Mouse (Mus musculus): Measurements from ENCODE around the gene C1ql2. TPM values are rescaled to one million over a fixed set of nuclear protein-coding genes. Genes with fewer than 3 reads are reported as not detected.

Gene C1ql2
- polyA plus RNA-seq, 2 experiments = 0.03 TPM; not detected in 1

DNA sequence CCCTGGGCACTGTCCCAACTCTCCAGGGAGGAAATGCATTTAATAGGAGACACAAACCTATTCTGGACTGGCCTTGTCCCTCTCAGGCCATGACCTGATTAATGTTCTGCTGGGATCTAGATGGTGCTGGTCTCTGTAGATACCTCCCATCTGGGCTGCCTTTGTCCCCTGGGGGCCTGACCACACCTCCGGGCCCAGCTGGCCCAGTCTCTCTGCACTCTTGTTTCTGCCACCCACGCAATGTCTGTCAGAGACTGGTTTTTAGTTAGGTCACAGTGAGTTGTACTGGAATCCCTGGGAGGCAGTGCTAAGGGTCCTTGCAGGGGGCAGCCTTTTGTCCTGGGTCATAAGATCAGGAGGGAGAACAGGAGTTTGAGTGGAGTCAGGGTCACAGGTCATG lies 34.5 kb downstream of the C1ql2 start:
- Histone ChIP-seq H3K36me3 (ENCODE audit: control insufficient read depth, insufficient read depth, low read length) (no peaks in the 10 kb centered on the region), H3K4me1 (ENCODE audit: control insufficient read depth, insufficient read depth, low read length) (no peaks in the 10 kb centered on the region), H3K9ac (ENCODE audit: low read depth, low read length, severe bottlenecking) (no peak overlapping the region), H3K27ac (replicated peaks; ENCODE audit: low read depth, low read length) (no peak overlapping the region), H3K4me3 (replicated peaks; ENCODE audit: low read length) (no peak overlapping the region), H3K9me3 (ENCODE audit: control insufficient read depth, low read length) (no peaks in the 10 kb centered on the region), H3K4me2 (replicated peaks; ENCODE audit: low read depth, low read length, severe bottlenecking) (no peak overlapping the region), H3K27me3 (ENCODE audit: control insufficient read depth, insufficient read depth, low read length) (no peaks in the 10 kb centered on the region)
- no peak for TF ChIP-seq POLR2A (IDR thresholded peaks at IDR 0.05; ENCODE audit: borderline replicate concordance, extremely low read depth, insufficient read depth, insufficient read length)
- WGBS = 54% methylated on average over 2 of the region's 2 CpGs
- ATAC-seq (ENCODE audit: low FRiP score, low read depth) (no peak), DNase-seq (ENCODE audit: low spot score) (no peak)

DNA sequence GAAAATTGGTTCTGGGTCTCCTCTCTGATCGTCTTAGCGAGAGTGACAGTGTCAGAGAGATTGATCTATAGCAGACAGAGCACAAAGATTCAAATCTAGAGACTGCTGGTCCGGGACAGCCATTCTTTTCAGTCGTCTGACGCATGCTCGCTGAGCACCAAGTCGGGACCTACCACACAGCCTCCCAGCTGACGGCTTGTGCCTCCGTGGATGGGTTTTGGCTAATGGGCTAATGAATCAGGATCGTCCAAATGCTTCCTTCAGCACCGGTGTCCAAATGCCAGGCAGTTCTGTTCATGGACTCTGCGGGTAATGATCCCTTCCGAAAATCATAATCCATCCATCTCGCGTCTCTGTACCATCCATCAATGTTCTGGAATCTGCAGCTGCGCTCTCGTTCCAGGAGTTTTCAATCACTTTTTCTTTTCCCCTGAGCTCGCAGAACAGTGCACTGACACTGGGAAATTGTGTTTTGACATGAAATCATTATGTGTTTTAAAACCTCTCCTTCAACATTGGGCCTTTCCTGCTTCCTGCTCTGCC lies 44.7 kb downstream of the C1ql2 start:
- TF ChIP-seq POLR2A (IDR thresholded peaks at IDR 0.05; ENCODE audit: borderline replicate concordance, extremely low read depth, insufficient read depth, insufficient read length) = no peak
- Histone ChIP-seq H3K4me2 (replicated peaks; ENCODE audit: low read depth, low read length, severe bottlenecking) (no peak overlapping the region), H3K36me3 (ENCODE audit: control insufficient read depth, insufficient read depth, low read length) (no peaks in the 10 kb centered on the region), H3K27ac (replicated peaks; ENCODE audit: low read depth, low read length) (no peak overlapping the region), H3K27me3 (ENCODE audit: control insufficient read depth, insufficient read depth, low read length) (no peaks in the 10 kb centered on the region), H3K9ac (ENCODE audit: low read depth, low read length, severe bottlenecking) (no peak overlapping the region), H3K9me3 (ENCODE audit: control insufficient read depth, low read length) (no peaks in the 10 kb centered on the region), H3K4me1 (ENCODE audit: control insufficient read depth, insufficient read depth, low read length) (no peaks in the 10 kb centered on the region), H3K4me3 (replicated peaks; ENCODE audit: low read length) (no peak overlapping the region)
- 82% methylated on average over 18 of the region's 18 CpGs for WGBS
- no peak for ATAC-seq (ENCODE audit: low FRiP score, low read depth)
- DNase-seq (ENCODE audit: low spot score) = no peak

DNA sequence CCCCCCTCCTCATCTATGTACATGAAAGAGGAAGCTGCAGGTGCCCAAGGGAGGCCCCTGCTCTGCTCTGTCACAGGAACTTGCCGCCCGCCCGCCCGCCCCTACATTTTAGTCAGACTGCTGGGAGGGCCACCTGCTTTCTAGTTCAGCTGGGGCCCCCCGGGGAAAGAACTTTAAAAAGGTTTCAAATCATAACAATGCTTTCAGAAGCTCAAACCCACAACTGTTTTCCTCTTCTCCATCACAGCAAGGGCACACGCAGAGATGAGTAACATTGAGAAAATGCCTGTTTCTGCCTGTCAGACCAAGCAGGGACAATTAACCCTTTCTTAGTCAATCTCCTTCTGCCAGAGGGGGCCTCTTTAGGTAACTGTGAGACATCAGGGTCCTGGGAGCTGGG lies 49.4 kb downstream of the C1ql2 start:
- Histone ChIP-seq H3K4me3 (replicated peaks; ENCODE audit: low read length) (no peak overlapping the region), H3K36me3 (ENCODE audit: control insufficient read depth, insufficient read depth, low read length) (no peaks in the 10 kb centered on the region), H3K4me2 (replicated peaks; ENCODE audit: low read depth, low read length, severe bottlenecking) (no peak overlapping the region), H3K4me1 (ENCODE audit: control insufficient read depth, insufficient read depth, low read length) (no peaks in the 10 kb centered on the region), H3K9me3 (ENCODE audit: control insufficient read depth, low read length) (no peaks in the 10 kb centered on the region), H3K27ac (replicated peaks; ENCODE audit: low read depth, low read length) (no peak overlapping the region), H3K9ac (ENCODE audit: low read depth, low read length, severe bottlenecking) (no peak overlapping the region), H3K27me3 (ENCODE audit: control insufficient read depth, insufficient read depth, low read length) (no peaks in the 10 kb centered on the region)
- WGBS = 43% methylated on average over 6 of the region's 6 CpGs
- no peak for ATAC-seq (ENCODE audit: low FRiP score, low read depth)
- no peak for TF ChIP-seq POLR2A (IDR thresholded peaks at IDR 0.05; ENCODE audit: borderline replicate concordance, extremely low read depth, insufficient read depth, insufficient read length)
- DNase-seq (ENCODE audit: low spot score) = no peak

DNA sequence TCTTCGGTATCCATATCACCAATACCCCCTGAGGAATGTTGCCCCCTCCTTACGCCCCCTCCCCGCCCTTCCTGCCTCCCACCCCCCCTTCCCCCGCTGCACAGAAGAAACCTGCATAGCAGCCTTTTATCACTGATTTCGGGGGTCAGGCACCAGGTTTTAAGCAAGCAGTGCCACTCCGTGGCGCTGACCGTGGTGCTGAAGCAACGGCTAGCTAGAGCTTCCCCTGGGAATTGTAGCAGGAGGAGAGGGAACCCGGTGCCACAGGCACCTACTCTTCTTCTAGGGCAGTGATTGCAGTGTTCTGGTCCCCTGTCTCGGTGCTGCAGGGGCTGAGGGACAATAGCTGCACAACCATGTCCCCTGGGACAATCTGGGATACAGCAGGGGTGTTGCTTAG lies 50.0 kb downstream of the C1ql2 start:
- ATAC-seq (ENCODE audit: low FRiP score, low read depth) = no peak

More for the DNA sequence above, 50.0 kb downstream of the C1ql2 start:
- H3K4me2 ChIP-seq (replicated peaks; ENCODE audit: low read depth, low read length, severe bottlenecking) = no peak overlapping the region
- no peak overlapping the region for H3K9ac ChIP-seq (ENCODE audit: low read depth, low read length, severe bottlenecking)
- WGBS = 2% methylated on average over 10 of the region's 11 CpGs
- H3K27me3 ChIP-seq (ENCODE audit: control insufficient read depth, insufficient read depth, low read length) = no peaks in the 10 kb centered on the region
- no peak overlapping the region for H3K27ac ChIP-seq (replicated peaks; ENCODE audit: low read depth, low read length)
- peak; percentile 80 for DNase-seq (ENCODE audit: low spot score)
- no peaks in the 10 kb centered on the region for H3K4me1 ChIP-seq (ENCODE audit: control insufficient read depth, insufficient read depth, low read length)
- no peaks in the 10 kb centered on the region for H3K36me3 ChIP-seq (ENCODE audit: control insufficient read depth, insufficient read depth, low read length)
- H3K4me3 ChIP-seq (replicated peaks; ENCODE audit: low read length) = no peak overlapping the region
- no peak for TF ChIP-seq POLR2A (IDR thresholded peaks at IDR 0.05; ENCODE audit: borderline replicate concordance, extremely low read depth, insufficient read depth, insufficient read length)
- H3K9me3 ChIP-seq (ENCODE audit: control insufficient read depth, low read length) = no peaks in the 10 kb centered on the region

Other genes with a start within 250 kb of the C1ql2 start
- gene Dbi, start 219.5 kb upstream of the C1ql2 start, polyA plus RNA-seq (2012; rRNA removed) = 313 and 381 TPM in 2 replicates
- 660 and 749 TPM in 2 replicates for gene Dbi, start 219.5 kb upstream of the C1ql2 start, polyA plus RNA-seq (2014; fragmentation: Nextera tagmentation; extraction: Ambion mirVana)
- 6.4 and 11.4 TPM in 2 replicates for gene 3110009E18Rik, start 219.4 kb upstream of the C1ql2 start, polyA plus RNA-seq (2012; rRNA removed)
- 19.8 and 20.9 TPM in 2 replicates for gene 3110009E18Rik, start 219.4 kb upstream of the C1ql2 start, polyA plus RNA-seq (2014; fragmentation: Nextera tagmentation; extraction: Ambion mirVana)
- 9.1 and 12.6 TPM in 2 replicates for gene Steap3, start 67.9 kb upstream of the C1ql2 start, polyA plus RNA-seq (2012; rRNA removed)
- gene Steap3, start 67.9 kb upstream of the C1ql2 start, polyA plus RNA-seq (2014; fragmentation: Nextera tagmentation; extraction: Ambion mirVana) = 7.7 and 8.1 TPM in 2 replicates
- 0.10 and 0.31 TPM in 2 replicates for gene Marco, start 164.4 kb downstream of the C1ql2 start, polyA plus RNA-seq (2012; rRNA removed)
- gene Marco, start 164.4 kb downstream of the C1ql2 start, polyA plus RNA-seq (2014; fragmentation: Nextera tagmentation; extraction: Ambion mirVana) = 0.22 TPM in 1 of 2 replicates, not detected in the other